1 mouse cellular context compared by ENCODE assay signal in genomic region chr2:83641993-83642392, GRCm38 (mm10).
TF ChIP-seq lines count a peak whose summit lies in the region.

No protein-coding gene starts in this region.

TF ChIP-seq in CH12.LX, 34 proteins besides CTCF, POLR2A, EP300 and RAD21 (continued from another document):
- no peak for TF ChIP-seq UBTF (IDR thresholded peaks at IDR 0.05; ENCODE audit: low read depth, low read length)
- no peak for TF ChIP-seq POLR2AphosphoS2 (IDR thresholded peaks at IDR 0.05; ENCODE audit: low read depth, low read length)
- TF ChIP-seq MAFK (IDR thresholded peaks at IDR 0.05; ENCODE audit: insufficient replicate concordance, low read length), result peak; percentile 97
- no peak for TF ChIP-seq ZMIZ1 (IDR thresholded peaks at IDR 0.05; ENCODE audit: low read depth, low read length)
- peak; percentile 28; the same call in 1 of the 2 replicates for TF ChIP-seq JUN (IDR thresholded peaks at IDR 0.05; ENCODE audit: insufficient read depth, low read depth, low read length)
